Mouse (Mus musculus) ovary, postnatal 14 days (tissue): ENCODE data around the gene Gm10570.
A peak's percentile ranks its signal among the peaks of the same experiment; 100 is the strongest.

Source experiments
- DNase-seq: peaks from one replicate; pipeline ENCODE4 v3.0.0; 2022; ENCODE audit warnings: low spot score

The Gm10570 gene

GRCm38 (mm10) chr4:130304746-130305145, 3.7 kb downstream of the Gm10570 start:
- DNase-seq, result no peak

GRCm38 (mm10) chr4:130302285-130302870, 6.1 kb downstream of the Gm10570 start:
- no peak for DNase-seq

DNA sequence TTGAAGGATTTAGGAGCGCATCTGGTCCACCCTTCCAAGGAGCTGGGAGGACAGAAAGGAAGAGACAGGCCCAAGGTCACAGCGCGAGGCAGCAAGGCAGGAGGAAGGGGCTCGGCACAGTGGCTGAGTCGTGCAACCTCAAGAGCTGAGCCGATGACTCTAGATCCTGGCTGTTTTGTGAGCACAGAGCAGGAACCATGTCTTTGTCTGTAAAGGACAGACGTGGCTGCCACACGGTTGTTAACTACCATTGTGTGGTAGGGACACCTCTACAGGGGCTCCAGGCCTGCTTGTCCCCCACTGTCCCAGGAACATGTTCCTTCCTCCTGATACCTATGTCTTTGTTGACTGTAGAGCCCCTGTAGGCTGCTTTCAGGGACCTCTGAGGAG, 8.8 kb downstream of the Gm10570 start:
- no peak for DNase-seq

GRCm38 (mm10) chr4:130298877-130299628, 9.4 kb downstream of the Gm10570 start:
- DNase-seq, result no peak

DNA sequence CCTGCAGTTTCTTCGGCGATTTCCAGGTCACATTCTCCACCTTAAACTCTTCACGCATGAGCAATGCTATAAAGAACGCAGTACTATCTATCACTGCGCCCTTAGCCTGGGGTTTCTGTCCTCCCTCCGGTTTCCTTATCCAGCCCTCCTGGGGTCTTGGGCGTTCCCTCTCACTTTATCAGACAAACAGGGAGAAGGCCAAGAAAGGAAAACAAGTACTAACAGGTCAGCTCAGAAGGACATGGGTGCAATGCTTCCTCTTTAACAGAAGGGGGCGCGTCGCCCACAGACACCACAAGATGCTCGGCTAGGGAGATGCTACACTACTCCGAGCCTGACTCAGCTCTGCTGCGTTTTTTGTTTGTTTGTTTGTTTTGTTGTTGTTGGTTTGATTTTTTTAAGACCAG, 11.3 kb downstream of the Gm10570 start:
- no peak for DNase-seq

- DNase-seq, result no peak
These were observed 12.1 kb downstream of the Gm10570 start for GRCm38 (mm10) chr4:130296243-130296965.

- no peak for DNase-seq
These were observed 13.3 kb downstream of the Gm10570 start for GRCm38 (mm10) chr4:130295047-130295745.

GRCm38 (mm10) chr4:130294513-130294912, 14.0 kb downstream of the Gm10570 start:
- DNase-seq, result no peak

DNA sequence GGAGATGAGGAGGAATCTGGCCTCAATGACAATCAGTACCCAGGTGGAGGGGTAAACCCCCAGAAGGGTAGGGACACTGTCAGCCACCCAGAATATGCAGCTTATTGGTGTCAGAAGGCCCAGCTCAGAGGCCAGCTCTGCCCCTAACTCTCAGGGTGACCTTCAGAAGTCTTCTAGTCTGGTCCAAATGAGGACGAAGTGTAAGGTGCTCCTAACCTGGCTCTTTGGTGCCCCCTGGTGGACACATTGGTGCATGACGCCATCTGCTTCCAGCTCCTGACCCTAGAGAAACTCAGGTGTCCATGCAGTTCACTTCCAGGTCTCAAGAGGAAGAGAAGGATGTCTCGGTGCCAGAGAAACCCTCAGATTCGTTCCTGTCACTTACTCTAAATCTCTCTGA, 16.2 kb downstream of the Gm10570 start:
- DNase-seq, result peak; percentile 69

DNA sequence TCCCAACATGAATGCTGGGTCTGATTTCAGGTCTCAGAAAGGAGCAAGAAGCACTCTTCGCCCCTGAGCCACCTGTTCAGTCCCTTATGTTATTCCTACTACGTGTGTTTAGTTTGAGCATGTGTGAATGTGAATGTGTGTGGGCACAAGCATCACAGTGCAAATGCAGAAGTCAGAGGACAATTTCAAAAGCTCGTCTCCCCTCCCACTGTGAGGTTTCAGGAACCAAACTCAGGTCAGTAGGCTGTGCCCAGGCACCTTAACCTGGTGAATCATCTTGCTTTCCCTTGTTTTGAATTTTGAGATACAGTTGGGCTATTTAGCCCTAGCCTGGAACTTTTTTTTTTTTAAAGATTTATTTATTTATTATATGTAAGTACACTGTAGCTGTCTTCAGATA, 18.6 kb downstream of the Gm10570 start:
- DNase-seq, result no peak

DNA sequence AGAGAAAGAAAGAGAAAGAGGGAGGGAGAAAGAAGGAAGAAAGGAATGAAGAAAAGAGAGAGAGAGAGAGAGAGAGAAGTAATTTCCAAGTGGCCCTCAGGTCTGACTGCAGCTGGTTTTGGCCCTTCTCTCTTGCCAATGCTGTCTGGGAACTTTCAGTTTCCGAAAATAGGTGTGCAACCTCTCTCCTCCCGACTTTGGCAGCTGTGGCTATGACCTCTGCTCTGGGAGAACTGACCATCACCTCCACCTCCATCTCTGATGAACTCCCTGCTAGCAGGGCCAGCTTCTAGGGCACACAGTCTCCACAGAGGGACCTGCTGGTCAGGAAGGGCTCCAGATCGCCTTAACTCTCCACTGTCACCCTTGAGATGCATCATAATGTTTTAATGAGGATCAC, 21.9 kb downstream of the Gm10570 start:
- DNase-seq, result no peak

DNA sequence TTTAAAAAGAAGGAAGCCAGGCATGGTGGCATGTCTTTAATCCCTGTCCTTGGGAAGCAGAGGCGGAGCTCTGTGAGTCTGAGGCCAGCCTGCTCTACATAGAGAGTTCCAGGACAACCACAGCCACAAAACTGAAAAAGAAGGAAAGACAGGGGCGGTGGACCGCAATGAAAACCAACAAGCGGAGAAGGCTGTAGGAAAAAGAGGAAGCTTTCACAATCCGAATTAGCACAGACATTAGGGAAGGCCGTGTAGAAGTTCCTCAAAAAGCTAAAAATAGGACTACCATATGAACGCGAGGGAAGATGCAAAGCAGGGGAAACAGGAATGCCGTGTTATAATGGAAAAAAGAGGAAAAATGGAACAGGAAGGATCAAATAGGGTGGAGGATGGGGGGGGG, 24.6 kb downstream of the Gm10570 start:
- no peak for DNase-seq

DNA sequence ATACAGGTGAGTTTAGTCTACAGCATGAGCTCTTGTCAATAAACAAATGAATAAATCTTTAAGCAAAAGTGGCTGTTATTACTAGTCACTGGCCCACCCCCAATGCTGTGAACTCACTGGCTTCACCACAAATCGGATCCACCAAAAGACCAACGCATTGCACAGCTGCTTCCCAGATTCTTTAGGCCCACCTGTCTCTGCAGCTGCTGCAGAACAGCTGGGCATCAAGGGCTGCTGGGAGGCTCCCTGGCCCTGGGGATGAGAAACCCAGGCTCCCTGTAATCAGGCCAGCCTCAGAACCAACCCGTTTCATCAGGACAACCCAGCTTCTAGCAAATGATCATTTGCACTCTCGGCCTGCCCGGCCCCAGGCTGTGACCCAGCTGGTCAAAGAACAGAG, 25.6 kb downstream of the Gm10570 start:
- DNase-seq, result no peak

DNA sequence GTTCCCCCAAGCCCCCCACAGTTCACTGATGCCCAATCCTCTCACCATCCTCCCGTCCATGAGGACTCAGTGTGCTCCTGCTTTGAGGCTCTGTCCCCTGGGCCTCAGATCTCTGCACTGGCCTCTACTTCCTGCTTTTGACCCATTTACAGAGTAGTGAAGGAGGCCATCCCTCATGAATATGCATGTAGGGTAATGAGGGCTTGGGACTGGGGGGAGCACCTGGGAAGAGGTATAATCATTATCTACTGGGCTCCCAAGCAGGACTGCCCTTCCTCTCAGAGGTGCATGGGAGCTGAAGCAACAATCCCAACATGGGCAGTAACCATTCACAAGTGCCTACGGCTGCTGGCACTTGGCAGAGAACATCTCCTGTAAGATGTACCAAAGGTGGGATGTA, 29.4 kb downstream of the Gm10570 start, which contains the start of gene Serinc2:
TSS of gene Serinc2 (minus strand) at position 101 of the 400 bp plus-strand sequence.
- no peak for DNase-seq

DNA sequence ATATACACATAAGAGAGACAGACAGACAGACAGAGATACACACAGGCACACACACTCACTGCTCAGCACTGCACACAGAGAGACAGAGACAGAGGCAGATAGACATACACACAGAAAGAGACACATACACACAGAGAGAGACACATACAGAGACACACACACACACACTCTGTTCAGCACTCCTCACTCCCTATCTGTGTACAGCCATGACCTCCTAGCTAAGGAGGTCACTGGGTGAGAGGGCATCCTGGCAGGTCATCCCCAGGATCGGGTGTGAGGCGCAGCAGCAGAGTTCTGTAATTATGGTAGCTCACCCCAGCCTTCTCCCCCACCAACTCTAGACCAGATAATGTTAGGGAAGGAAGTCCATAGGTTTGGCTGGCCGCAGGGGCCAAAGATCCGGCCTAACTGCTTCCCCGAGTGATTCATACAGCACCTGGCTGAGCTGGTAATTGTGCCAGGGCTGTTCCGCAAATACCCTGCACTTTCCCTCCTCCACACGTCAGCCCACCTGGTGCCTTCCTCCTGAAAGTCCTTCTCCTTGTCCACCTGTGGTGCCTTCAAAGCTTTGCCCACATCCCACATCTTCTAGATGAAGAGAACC, 31.8 kb downstream of the Gm10570 start:
- DNase-seq, result no peak

GRCm38 (mm10) chr4:130275823-130276105, 32.7 kb downstream of the Gm10570 start:
- no peak for DNase-seq

GRCm38 (mm10) chr4:130275016-130275822, 33.3 kb downstream of the Gm10570 start:
- no peak for DNase-seq

GRCm38 (mm10) chr4:130274346-130275015, 34.0 kb downstream of the Gm10570 start:
- no peak for DNase-seq

DNA sequence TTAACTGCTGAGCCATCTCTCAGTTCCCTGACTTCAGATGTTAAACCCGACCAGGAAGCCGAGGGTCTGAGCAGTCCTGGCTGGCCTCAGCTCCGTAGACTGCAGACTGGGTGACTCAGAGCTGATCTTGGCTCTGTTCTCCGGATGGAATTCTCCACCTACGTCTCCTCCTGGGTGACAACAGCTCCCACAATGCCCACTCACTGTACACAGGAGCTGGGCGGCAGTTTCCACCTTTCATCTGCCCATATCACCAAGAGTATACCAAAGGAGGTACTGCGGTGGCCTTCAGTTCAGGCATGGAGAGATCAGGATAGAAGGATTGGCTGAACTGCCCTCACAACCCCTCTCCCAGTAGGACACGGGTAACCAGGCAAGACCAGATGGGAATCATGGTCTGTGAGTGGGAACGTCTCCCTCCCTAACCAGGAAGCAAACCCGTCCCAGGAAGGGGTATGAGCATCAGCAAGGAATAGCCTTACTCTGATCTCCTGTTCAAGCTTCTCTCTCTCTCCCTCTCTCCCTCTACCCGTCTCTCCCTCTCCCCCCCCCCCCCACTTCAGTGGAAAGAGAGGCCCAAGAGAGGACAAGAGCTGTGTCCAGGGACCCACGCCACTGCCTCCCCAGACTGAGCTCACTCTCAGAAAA, 34.7 kb downstream of the Gm10570 start:
- DNase-seq, result no peak

GRCm38 (mm10) chr4:130270611-130271347, 37.7 kb downstream of the Gm10570 start:
- DNase-seq, result no peak
